Mouse (Mus musculus) Patski (cell line): ENCODE data around the gene Creg1. TPM values are rescaled to one million over a fixed set of nuclear protein-coding genes. Genes with fewer than 3 reads are reported as not detected.

Source experiments
- ATAC-seq: fragments of 100-300 bp; one replicate; pipeline ENCODE4 v1.8.0; 2021
- CTCF ChIA-PET: fragments of 350-600 bp; sonication (Branson Sonifier 250); formaldehyde crosslinking; loops from one replicate; lab custom pipeline; 2022; ENCODE audit warnings: inconsistent platforms; lab: Charles Lee
- POLR2A ChIA-PET: fragments of 350-600 bp; sonication (Branson Sonifier 250); formaldehyde crosslinking; loops from one replicate; lab custom pipeline; 2022; ENCODE audit warnings: antibody characterized with exemption, inconsistent platforms; lab: Charles Lee
- DNase-seq: peaks from one replicate; pipeline ENCODE4 v3.0.0-alpha.2; 2011; ENCODE audit warnings: low read depth, low spot score
- H3K27me3 ChIP-seq: fragments of 371-371 bp; one replicate; pipeline ENCODE4 v1.5.1; 2021
- CTCF ChIP-seq: fragments of 100-300 bp; IDR thresholded peaks from one replicate; pipeline ENCODE4 v1.5.1; 2021
- in situ Hi-C: fragments of 300-500 bp; cut with MboI; formaldehyde crosslinking; loops from 3 replicates; pipeline ENCODE4 v1.11.1; 2018; ENCODE audit warnings: low pct_unique_long_range_greater_than_20kb, mixed read lengths
- polyA plus RNA-seq: library from polyadenylated mRNA; unstranded; gene quantifications from one replicate; pipeline ENCODE4 v1.2.3, GENCODE M21; 2021

Creg1 gene
- polyA plus RNA-seq, 1 experiment from 2014 or later = 26.5 TPM

- ATAC-seq (no peak), DNase-seq (no peak)
- peaks cover 3% of the 10 kb centered on the region for H3K27me3 ChIP-seq
- ChIA-PET POLR2A (no interaction called here), CTCF (no interaction called here)
- TF ChIP-seq CTCF = no peak
- in situ Hi-C loops = no loop called here
Observed at GRCm38 (mm10) chr1:165766295-165766890, 2.8 kb downstream of the Creg1 start.

- H3K27me3 ChIP-seq = no peaks in the 10 kb centered on the region
- DNase-seq (no peak), ATAC-seq (no peak)
- in situ Hi-C loops = no loop called here
- TF ChIP-seq CTCF = no peak
- POLR2A ChIA-PET = interaction anchor here (0.6 kb wide), 1 partner anchor 339 kb away, joined by 4 read pairs; no protein-coding TSS in a partner anchor
- CTCF ChIA-PET = interaction anchor here (0.8 to 1.2 kb wide), 2 partner anchors 12 to 385 kb away, joined by 3 to 5 read pairs; no protein-coding TSS in a partner anchor
Observed at GRCm38 (mm10) chr1:165768894-165769512, 5.5 kb downstream of the Creg1 start.

- H3K27me3 ChIP-seq = no peaks in the 10 kb centered on the region
- DNase-seq (no peak), ATAC-seq (no peak)
- in situ Hi-C loops = loop anchor here (10.0 kb wide), 1 partner anchor 235 kb away; the partner anchor contains the start of gene Pou2f1
- no peak for TF ChIP-seq CTCF
- ChIA-PET CTCF (interaction anchor here (1.2 to 1.8 kb wide), 5 partner anchors 10 to 384 kb away, joined by 3 to 7 read pairs (median 5); no protein-coding TSS in a partner anchor), POLR2A (no interaction called here)
Observed at GRCm38 (mm10) chr1:165770181-165770759, 6.7 kb downstream of the Creg1 start.

- in situ Hi-C loops = loop anchor here (10.0 kb wide), 1 partner anchor 233 kb away; the partner anchor contains the start of gene Pou2f1
- H3K27me3 ChIP-seq = no peaks in the 10 kb centered on the region
- no peak for DNase-seq
- ATAC-seq = no peak
- peak; percentile 91 for TF ChIP-seq CTCF
- POLR2A ChIA-PET = no interaction called here
- CTCF ChIA-PET = interaction anchor here (0.9 to 1.8 kb wide), 5 partner anchors 9 to 382 kb away, joined by 3 to 7 read pairs (median 4); no protein-coding TSS in a partner anchor
Observed at GRCm38 (mm10) chr1:165771491-165771897, 7.9 kb downstream of the Creg1 start.

GRCm38 (mm10) chr1:165771998-165772397 lies 8.5 kb downstream of the Creg1 start:
- ChIA-PET CTCF (interaction anchor here (1.8 kb wide), 1 partner anchor 382 kb away, joined by 7 read pairs; no protein-coding TSS in a partner anchor), POLR2A (no interaction called here)
- in situ Hi-C loops = loop anchor here (10.0 kb wide), 1 partner anchor 233 kb away; the partner anchor contains the start of gene Pou2f1
- DNase-seq = no peak
- no peaks in the 10 kb centered on the region for H3K27me3 ChIP-seq
- ATAC-seq = no peak
- no peak for TF ChIP-seq CTCF

- ATAC-seq (no peak), DNase-seq (no peak)
- H3K27me3 ChIP-seq = no peaks in the 10 kb centered on the region
- TF ChIP-seq CTCF = peak; percentile 86
- in situ Hi-C loops = loop anchor here (5.0 to 10.0 kb wide), 3 partner anchors 82 to 377 kb away; partner anchors contain the start of gene Pou2f1
- ChIA-PET POLR2A (no interaction called here), CTCF (no interaction called here)
Observed at GRCm38 (mm10) chr1:165775518-165776294, 12.2 kb downstream of the Creg1 start.

GRCm38 (mm10) chr1:165779954-165780585 lies 16.5 kb downstream of the Creg1 start:
- in situ Hi-C loops = loop anchor here (5.0 to 10.0 kb wide), 4 partner anchors 77 to 372 kb away; partner anchors contain the start of gene Pou2f1
- ATAC-seq = no peak
- POLR2A ChIA-PET = no interaction called here
- H3K27me3 ChIP-seq = no peaks in the 10 kb centered on the region
- CTCF ChIA-PET = interaction anchor here (0.7 to 2.4 kb wide), 26 partner anchors 9 to 388 kb away, joined by 3 to 9 read pairs (median 4); partner anchors contain the start of gene Cd247
- TF ChIP-seq CTCF = peak; percentile 26
- DNase-seq = no peak

- ChIA-PET CTCF (interaction anchor here (0.7 to 2.4 kb wide), 23 partner anchors 9 to 381 kb away, joined by 3 to 9 read pairs (median 4); partner anchors contain the start of gene Cd247), POLR2A (interaction anchor here (0.7 kb wide), 1 partner anchor 122 kb away, joined by 3 read pairs; no protein-coding TSS in a partner anchor)
- no peaks in the 10 kb centered on the region for H3K27me3 ChIP-seq
- in situ Hi-C loops = loop anchor here (5.0 kb wide), 1 partner anchor 192 kb away; no protein-coding TSS in a partner anchor
- TF ChIP-seq CTCF = peak; percentile 91
- ATAC-seq = peak; percentile 26
- no peak for DNase-seq
Observed at GRCm38 (mm10) chr1:165780586-165781111, 17.1 kb downstream of the Creg1 start.

GRCm38 (mm10) chr1:165781426-165781825 lies 17.9 kb downstream of the Creg1 start:
- DNase-seq (no peak), ATAC-seq (no peak)
- ChIA-PET CTCF (interaction anchor here (0.8 to 2.1 kb wide), 7 partner anchors 9 to 185 kb away, joined by 3 to 6 read pairs (median 4); no protein-coding TSS in a partner anchor), POLR2A (no interaction called here)
- H3K27me3 ChIP-seq = no peaks in the 10 kb centered on the region
- TF ChIP-seq CTCF = no peak
- in situ Hi-C loops = loop anchor here (5.0 kb wide), 1 partner anchor 191 kb away; no protein-coding TSS in a partner anchor
